20 mouse cellular contexts compared by ENCODE assay signal in genomic region chr5:121242261-121242660, GRCm38 (mm10). TPM values are rescaled to one million over a fixed set of nuclear protein-coding genes. Genes with fewer than 3 reads are reported as not detected.
DNase-seq lines count a peak whose midpoint lies in the region; ATAC-seq and TF ChIP-seq lines count a peak whose summit lies in the region.
"Had no signal": no experiment of that assay in that cellular context is flagged by ENCODE, and none has a peak within 500 bp of the region (broad histone marks: within the 10 kb centered on the region; RNA-seq: fewer than 3 reads in every experiment).

No protein-coding gene starts in this region.

- DNase-seq in heart, embryonic 10.5 days (ENCODE audit: low spot score), result no peak
- no peak for DNase-seq in heart, adult 8-10 months (ENCODE audit: low spot score)
- DNase-seq in stomach, postnatal 0 days (ENCODE audit: low spot score), result no peak
- no peak for DNase-seq in liver, embryonic 14.5 days (ENCODE audit: low read depth in 3 of 3, low spot score in 3 of 3)
- no peak for DNase-seq in adrenal gland, postnatal 25 days
- no peak for DNase-seq in layer of hippocampus, adult 2 months (ENCODE audit: low spot score in 2 of 2)
- DNase-seq: adrenal gland, postnatal 14 days; cerebellum, adult 18-20 months; cerebellum, postnatal 25 days; gastrocnemius, postnatal 14 days; kidney, adult 2 months; kidney, postnatal 10 days; right cerebral cortex, postnatal 25 days; thymus, postnatal 14 days had no signal

- peaks cover 27% of the 10 kb centered on the region; the same call in 1 of the 2 replicates for H3K4me1 ChIP-seq in heart, embryonic 10.5 days
- no peaks in the 10 kb centered on the region for H3K4me1 ChIP-seq in stomach, embryonic 15.5 days
- H3K4me1 ChIP-seq in stomach, postnatal 0 days (replicated peaks; ENCODE audit: control insufficient read depth, insufficient read depth), result no peaks in the 10 kb centered on the region
- peaks cover 85 to 92% of the 10 kb centered on the region in 2 experiments for H3K4me1 ChIP-seq in liver, embryonic 14.5 days (replicated peaks; ENCODE audit: control insufficient read depth in 2 of 2, insufficient read depth in 2 of 2, low read length in 1 of 2)
- peaks cover 12% of the 10 kb centered on the region for H3K4me1 ChIP-seq in forebrain, embryonic 16.5 days (replicated peaks; ENCODE audit: control insufficient read depth, insufficient read depth, low read length)

- no peaks in the 10 kb centered on the region for H3K9me3 ChIP-seq in heart, embryonic 10.5 days
- no peaks in the 10 kb centered on the region for H3K9me3 ChIP-seq in stomach, embryonic 15.5 days
- no peaks in the 10 kb centered on the region for H3K9me3 ChIP-seq in stomach, postnatal 0 days (ENCODE audit: control insufficient read depth, low read length)
- no peaks in the 10 kb centered on the region for H3K9me3 ChIP-seq in liver, embryonic 14.5 days (ENCODE audit: control insufficient read depth, low read length)
- H3K9me3 ChIP-seq in forebrain, embryonic 16.5 days (ENCODE audit: control insufficient read depth, low read length), result no peaks in the 10 kb centered on the region
- H3K9me3 ChIP-seq: forebrain, embryonic 13.5 days; midbrain, embryonic 15.5 days had no signal

- no peaks in the 10 kb centered on the region for H3K36me3 ChIP-seq in heart, embryonic 10.5 days
- H3K36me3 ChIP-seq in stomach, embryonic 15.5 days, result no peaks in the 10 kb centered on the region
- H3K36me3 ChIP-seq in stomach, postnatal 0 days (ENCODE audit: control insufficient read depth, insufficient read depth, low read length), result no peaks in the 10 kb centered on the region
- peaks cover 8% of the 10 kb centered on the region for H3K36me3 ChIP-seq in liver, embryonic 14.5 days (replicated peaks; ENCODE audit: control insufficient read depth, insufficient read depth, low read depth)
- no peaks in the 10 kb centered on the region for H3K36me3 ChIP-seq in forebrain, embryonic 16.5 days (ENCODE audit: control insufficient read depth, insufficient read depth)
- H3K36me3 ChIP-seq: midbrain, embryonic 15.5 days had no signal

- no peak overlapping the region for H3K9ac ChIP-seq in stomach, embryonic 15.5 days
- no peak overlapping the region for H3K9ac ChIP-seq in stomach, postnatal 0 days (ENCODE audit: low read length)
- H3K9ac ChIP-seq in liver, embryonic 14.5 days (replicated peaks), result peak overlapping the region; percentile 69
- no peak overlapping the region for H3K9ac ChIP-seq in forebrain, embryonic 16.5 days (replicated peaks; ENCODE audit: low read depth, low read length)
- H3K9ac ChIP-seq: forebrain, embryonic 13.5 days; midbrain, embryonic 15.5 days had no signal

- H3K27ac ChIP-seq in heart, embryonic 10.5 days, result peak overlapping the region; percentile 56
- no peak overlapping the region for H3K27ac ChIP-seq in stomach, embryonic 15.5 days
- H3K27ac ChIP-seq in stomach, postnatal 0 days (replicated peaks), result no peak overlapping the region
- H3K27ac ChIP-seq in liver, embryonic 14.5 days, result peak overlapping the region; percentile 94
- H3K27ac ChIP-seq in forebrain, embryonic 16.5 days (ENCODE audit: low read length), result no peak overlapping the region
- no peak overlapping the region for H3K27ac ChIP-seq in layer of hippocampus, adult 2 months
- H3K27ac ChIP-seq: forebrain, embryonic 13.5 days; midbrain, embryonic 15.5 days had no signal

- no peak overlapping the region for H3K4me2 ChIP-seq in stomach, embryonic 15.5 days
- no peak overlapping the region for H3K4me2 ChIP-seq in stomach, postnatal 0 days (replicated peaks; ENCODE audit: low read depth)
- peak overlapping the region; percentile 72 for H3K4me2 ChIP-seq in liver, embryonic 14.5 days (ENCODE audit: low read depth)
- H3K4me2 ChIP-seq in forebrain, embryonic 16.5 days (ENCODE audit: low read length), result no peak overlapping the region
- H3K4me2 ChIP-seq: forebrain, embryonic 13.5 days; midbrain, embryonic 15.5 days had no signal

- peak; percentile 57; the same call in 1 of the 2 replicates for ATAC-seq in stomach, embryonic 15.5 days (ENCODE audit: insufficient read depth, low FRiP score, low read depth)
- no peak for ATAC-seq in stomach, postnatal 0 days (ENCODE audit: low FRiP score, low TSS enrichment)
- ATAC-seq in liver, embryonic 14.5 days (ENCODE audit: insufficient read depth), result peak; percentile 64
- no peak for ATAC-seq in forebrain, embryonic 16.5 days
- ATAC-seq: CD4-positive, CD25-positive, alpha-beta regulatory T cell, adult 4 months; forebrain, embryonic 13.5 days; hindbrain, embryonic 16.5 days; midbrain, embryonic 15.5 days had no signal

- no peak for TF ChIP-seq EP300 in stomach, postnatal 0 days (optimal IDR thresholded peaks at IDR 0.05)
- no peak for TF ChIP-seq EP300 in liver, embryonic 14.5 days (IDR thresholded peaks at IDR 0.05; ENCODE audit: low read depth)

- H3K4me3 ChIP-seq in heart, embryonic 10.5 days, result no peak overlapping the region
- H3K4me3 ChIP-seq in stomach, embryonic 15.5 days (replicated peaks), result no peak overlapping the region
- no peak overlapping the region for H3K4me3 ChIP-seq in stomach, postnatal 0 days (ENCODE audit: low read depth, low read length)
- peak overlapping the region; percentile 41 to 42; a peak in 3 of 4 replicates for H3K4me3 ChIP-seq in liver, embryonic 14.5 days (ENCODE audit: insufficient read depth in 1 of 2, low read depth in 2 of 2, low read length in 2 of 2)
- no peak overlapping the region for H3K4me3 ChIP-seq in forebrain, embryonic 16.5 days (replicated peaks; ENCODE audit: low read length)
- H3K4me3 ChIP-seq in layer of hippocampus, adult 2 months, result no peak overlapping the region
- H3K4me3 ChIP-seq: forebrain, embryonic 13.5 days; midbrain, embryonic 15.5 days had no signal

- TF ChIP-seq CTCF in stomach, postnatal 0 days (IDR thresholded peaks at IDR 0.05; ENCODE audit: low read depth), result no peak
- no peak for TF ChIP-seq CTCF in liver, embryonic 14.5 days (IDR thresholded peaks at IDR 0.05; ENCODE audit: low read depth)
- no peak for TF ChIP-seq CTCF in layer of hippocampus, adult 2 months (conservative IDR thresholded peaks at IDR 0.05)

- H3K27me3 ChIP-seq in heart, embryonic 10.5 days (ENCODE audit: insufficient read depth, poor library complexity, severe bottlenecking), result no peaks in the 10 kb centered on the region
- H3K27me3 ChIP-seq in stomach, embryonic 15.5 days (replicated peaks), result no peaks in the 10 kb centered on the region
- H3K27me3 ChIP-seq in stomach, postnatal 0 days (ENCODE audit: control insufficient read depth, insufficient read depth, low read length), result no peaks in the 10 kb centered on the region
- no peaks in the 10 kb centered on the region for H3K27me3 ChIP-seq in liver, embryonic 14.5 days (ENCODE audit: control insufficient read depth, insufficient read depth, low read length)
- no peaks in the 10 kb centered on the region for H3K27me3 ChIP-seq in forebrain, embryonic 16.5 days (replicated peaks; ENCODE audit: control insufficient read depth, insufficient read depth, low read length)
- H3K27me3 ChIP-seq: forebrain, embryonic 13.5 days; midbrain, embryonic 15.5 days had no signal

- 25% methylated on average over 1 of the region's 1 CpGs for WGBS in heart, embryonic 10.5 days
- 33% methylated on average over 1 of the region's 1 CpGs for WGBS in stomach, embryonic 15.5 days
- WGBS in stomach, postnatal 0 days, result 47% methylated on average over 1 of the region's 1 CpGs
- 12% methylated on average over 1 of the region's 1 CpGs for WGBS in liver, embryonic 14.5 days (ENCODE audit: insufficient replicate concordance)
- WGBS in forebrain, embryonic 16.5 days, result 74% methylated on average over 1 of the region's 1 CpGs

RNA-seq across cellular contexts. Expression of gene Hectd4, which starts 22.2 kb away (rescaled TPM):
- polyA plus RNA-seq in heart, embryonic 10.5 days (2016; fragmentation: Nextera tagmentation; extraction: Ambion mirVana), result 3.9 and 4.8 TPM in 2 replicates
- 10 to 100 TPM; 22.8 to 26.9 (median 24.1) TPM for total RNA-seq in heart, adult 8-10 months (2022)
- 4.8 and 5.6 TPM in 2 replicates for polyA plus RNA-seq in stomach, embryonic 15.5 days (2015; fragmentation: Nextera tagmentation; extraction: Ambion mirVana)
- polyA plus RNA-seq in stomach, postnatal 0 days (2015; fragmentation: Nextera tagmentation; extraction: Ambion mirVana), result 1.7 TPM in 2 replicates
- polyA plus RNA-seq in liver, embryonic 14.5 days (2012; rRNA removed), result 15.8 and 16.1 TPM in 2 replicates
- 11.1 and 11.2 TPM in 2 replicates for polyA plus RNA-seq in liver, embryonic 14.5 days (2014; fragmentation: Nextera tagmentation; extraction: Ambion mirVana)
- polyA plus RNA-seq in forebrain, embryonic 16.5 days (2015; fragmentation: Nextera tagmentation; extraction: Ambion mirVana), result 18.2 and 20.1 TPM in 2 replicates
- total RNA-seq in adrenal gland, postnatal 25 days (2021), result 29.8 and 35.7 TPM in 2 replicates
- 100 to 1,000 TPM; 170 to 175 TPM for total RNA-seq in layer of hippocampus, adult 2 months (2021)

RNA-seq across cellular contexts. Expression of gene Rpl6, which starts 38.0 kb away (rescaled TPM):
- polyA plus RNA-seq in heart, embryonic 10.5 days (2016; fragmentation: Nextera tagmentation; extraction: Ambion mirVana), result 463 and 580 TPM in 2 replicates
- total RNA-seq in heart, adult 8-10 months (2022), result 100 to 1,000 TPM; 525 to 697 (median 601) TPM
- polyA plus RNA-seq in stomach, embryonic 15.5 days (2015; fragmentation: Nextera tagmentation; extraction: Ambion mirVana), result 603 and 609 TPM in 2 replicates
- polyA plus RNA-seq in stomach, postnatal 0 days (2015; fragmentation: Nextera tagmentation; extraction: Ambion mirVana), result 453 and 464 TPM in 2 replicates
- 403 and 658 TPM in 2 replicates for polyA plus RNA-seq in liver, embryonic 14.5 days (2012; rRNA removed)
- 477 and 488 TPM in 2 replicates for polyA plus RNA-seq in liver, embryonic 14.5 days (2014; fragmentation: Nextera tagmentation; extraction: Ambion mirVana)
- 361 and 392 TPM in 2 replicates for polyA plus RNA-seq in forebrain, embryonic 16.5 days (2015; fragmentation: Nextera tagmentation; extraction: Ambion mirVana)
- total RNA-seq in adrenal gland, postnatal 25 days (2021), result 923 and 949 TPM in 2 replicates
- total RNA-seq in layer of hippocampus, adult 2 months (2021), result 100 to 1,000 TPM; 472 to 483 TPM

RNA-seq across cellular contexts. Expression of gene Ptpn11, which starts 51.1 kb away (rescaled TPM):
- polyA plus RNA-seq in heart, embryonic 10.5 days (2016; fragmentation: Nextera tagmentation; extraction: Ambion mirVana), result 27.2 and 27.8 TPM in 2 replicates
- total RNA-seq in heart, adult 8-10 months (2022), result 100 to 1,000 TPM; 163 to 187 (median 182) TPM
- polyA plus RNA-seq in stomach, embryonic 15.5 days (2015; fragmentation: Nextera tagmentation; extraction: Ambion mirVana), result 17.8 and 19.6 TPM in 2 replicates
- polyA plus RNA-seq in stomach, postnatal 0 days (2015; fragmentation: Nextera tagmentation; extraction: Ambion mirVana), result 11.8 and 15.0 TPM in 2 replicates
- polyA plus RNA-seq in liver, embryonic 14.5 days (2012; rRNA removed), result 10.4 and 13.7 TPM in 2 replicates
- polyA plus RNA-seq in liver, embryonic 14.5 days (2014; fragmentation: Nextera tagmentation; extraction: Ambion mirVana), result 10.0 and 11.5 TPM in 2 replicates
- 22.5 and 23.8 TPM in 2 replicates for polyA plus RNA-seq in forebrain, embryonic 16.5 days (2015; fragmentation: Nextera tagmentation; extraction: Ambion mirVana)
- 92.7 and 98.6 TPM in 2 replicates for total RNA-seq in adrenal gland, postnatal 25 days (2021)
- 10 to 100 TPM; 94.9 to 97.9 TPM for total RNA-seq in layer of hippocampus, adult 2 months (2021)

Comparison
In these comparisons a context has a peak if more than half of its experiments do, and no peak if none do; other contexts are left out.
1. ATAC-seq: peak in stomach, embryonic 15.5 days (single experiment) and liver, embryonic 14.5 days (single experiment); none in stomach, postnatal 0 days (single experiment) and forebrain, embryonic 16.5 days (single experiment).
2. H3K27ac ChIP-seq: peak in heart, embryonic 10.5 days (single experiment) and liver, embryonic 14.5 days (single experiment); none in stomach, embryonic 15.5 days (single experiment), stomach, postnatal 0 days (single experiment), forebrain, embryonic 16.5 days (single experiment) and layer of hippocampus, adult 2 months (single experiment).
3. H3K4me3 ChIP-seq: peak in liver, embryonic 14.5 days (2 of 2); none in heart, embryonic 10.5 days (single experiment), stomach, embryonic 15.5 days (single experiment), stomach, postnatal 0 days (single experiment), forebrain, embryonic 16.5 days (single experiment) and layer of hippocampus, adult 2 months (single experiment).